8 mouse cellular contexts compared by ENCODE assay signal in the genomic region with DNA sequence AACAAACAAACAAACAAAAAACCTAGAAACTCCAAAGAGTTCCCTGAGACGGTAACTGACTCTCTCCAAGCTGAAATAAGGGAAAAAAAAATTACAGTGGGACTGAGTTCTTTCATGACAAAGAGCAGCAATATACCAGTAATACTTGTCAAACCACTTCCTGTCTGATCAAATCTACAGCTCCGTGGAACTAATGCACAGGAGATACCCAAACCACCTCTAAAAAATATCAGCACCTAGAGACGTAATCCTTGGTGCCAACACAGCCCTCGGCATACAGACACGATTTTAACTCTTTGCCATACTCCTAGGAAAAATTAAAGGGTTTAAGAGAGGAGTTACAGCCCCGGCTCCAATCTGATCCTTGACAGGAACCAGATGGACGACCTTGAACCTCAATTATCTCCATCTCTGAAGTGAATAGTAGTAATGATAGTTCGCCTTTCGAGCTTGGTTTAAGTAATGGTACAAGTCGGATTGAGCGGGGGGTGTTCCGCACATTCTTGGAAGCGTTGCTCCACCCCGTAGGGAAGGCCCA. TPM values are rescaled to one million over a fixed set of nuclear protein-coding genes. Genes with fewer than 3 reads are reported as not detected.
DNase-seq lines count a peak whose midpoint lies in the region; ATAC-seq and TF ChIP-seq lines count a peak whose summit lies in the region.

No protein-coding gene starts in this region.

- ATAC-seq in heart, embryonic 11.5 days (replicated peaks; ENCODE audit: insufficient number of reproducible peaks, low FRiP score, low TSS enrichment), result no peak
- no peak for ATAC-seq in forebrain, embryonic 15.5 days (replicated peaks)
- no peak for ATAC-seq in liver, postnatal 0 days

- no peak; the same call in 1 of the 2 replicates for TF ChIP-seq EP300 in liver, postnatal 0 days (IDR thresholded peaks at IDR 0.05; ENCODE audit: low read depth)

- 5% methylated on average over 14 of the region's 14 CpGs for WGBS in heart, embryonic 11.5 days (ENCODE audit: insufficient replicate concordance)
- 9% methylated on average over 14 of the region's 14 CpGs for WGBS in forebrain, embryonic 15.5 days
- WGBS in liver, postnatal 0 days (ENCODE audit: insufficient replicate concordance), result 3% methylated on average over 14 of the region's 14 CpGs

- no peaks in the 10 kb centered on the region for H3K27me3 ChIP-seq in heart, embryonic 11.5 days (ENCODE audit: control insufficient read depth, insufficient read depth, low read length)
- H3K27me3 ChIP-seq in forebrain, embryonic 15.5 days, result no peaks in the 10 kb centered on the region
- no peaks in the 10 kb centered on the region for H3K27me3 ChIP-seq in liver, postnatal 0 days (ENCODE audit: insufficient read depth, low read length)

- peak overlapping the region; percentile 84 for H3K4me2 ChIP-seq in heart, embryonic 11.5 days
- peak overlapping the region; percentile 74 for H3K4me2 ChIP-seq in forebrain, embryonic 15.5 days (replicated peaks)
- H3K4me2 ChIP-seq in liver, postnatal 0 days (ENCODE audit: low read depth, low read length), result peak overlapping the region; percentile 83

- H3K4me1 ChIP-seq in heart, embryonic 11.5 days (ENCODE audit: control insufficient read depth, insufficient read depth, low read length), result peaks cover 6% of the 10 kb centered on the region; the same call in 1 of the 2 replicates
- peaks cover 24% of the 10 kb centered on the region for H3K4me1 ChIP-seq in forebrain, embryonic 15.5 days
- peaks cover 16% of the 10 kb centered on the region for H3K4me1 ChIP-seq in liver, postnatal 0 days (ENCODE audit: insufficient read depth)

- TF ChIP-seq CTCF in liver, postnatal 0 days (IDR thresholded peaks at IDR 0.05; ENCODE audit: low read depth), result no peak

- H3K36me3 ChIP-seq in heart, embryonic 11.5 days (ENCODE audit: control insufficient read depth, insufficient read depth, low read length), result peaks cover 6% of the 10 kb centered on the region
- H3K36me3 ChIP-seq in forebrain, embryonic 15.5 days, result peaks cover 22% of the 10 kb centered on the region
- H3K36me3 ChIP-seq in liver, postnatal 0 days (replicated peaks; ENCODE audit: insufficient read depth, low read length), result peaks cover 14% of the 10 kb centered on the region

- DNase-seq in heart, adult 9 months (ENCODE audit: low spot score in 2 of 2), result no peak
- peak; percentile 16 to 28 for DNase-seq in CD8-positive naive resting alpha-beta T cell, adult 2 months (ENCODE audit: low read depth in 2 of 2, low spot score in 2 of 2)
- no peak for DNase-seq in liver, postnatal 0 days
- no peak for DNase-seq in gastrocnemius, postnatal 14 days
- DNase-seq in gastrocnemius, adult 8-10 months (ENCODE audit: low spot score in 2 of 2), result no peak
- DNase-seq in kidney, postnatal 10 days, result no peak

- H3K9ac ChIP-seq in heart, embryonic 11.5 days (ENCODE audit: low read depth, low read length), result peak overlapping the region; percentile 97
- peak overlapping the region; percentile 92 for H3K9ac ChIP-seq in forebrain, embryonic 15.5 days (replicated peaks)
- H3K9ac ChIP-seq in liver, postnatal 0 days (replicated peaks), result peak overlapping the region; percentile 97

- peak overlapping the region; percentile 98 for H3K27ac ChIP-seq in heart, embryonic 11.5 days (ENCODE audit: low read depth, low read length)
- peak overlapping the region; percentile 85 for H3K27ac ChIP-seq in forebrain, embryonic 15.5 days (replicated peaks)
- H3K27ac ChIP-seq in liver, postnatal 0 days (ENCODE audit: low read depth), result peak overlapping the region; percentile 99

- H3K9me3 ChIP-seq in heart, embryonic 11.5 days (replicated peaks; ENCODE audit: control insufficient read depth, low read length), result no peaks in the 10 kb centered on the region
- no peaks in the 10 kb centered on the region for H3K9me3 ChIP-seq in forebrain, embryonic 15.5 days
- H3K9me3 ChIP-seq in liver, postnatal 0 days (ENCODE audit: low read length), result no peaks in the 10 kb centered on the region

- peak overlapping the region; percentile 94 for H3K4me3 ChIP-seq in heart, embryonic 11.5 days (ENCODE audit: low read depth, low read length)
- H3K4me3 ChIP-seq in forebrain, embryonic 15.5 days, result peak overlapping the region; percentile 73
- H3K4me3 ChIP-seq in liver, postnatal 0 days (ENCODE audit: low read depth, low read length), result peak overlapping the region; percentile 88

- intact Hi-C loops in gastrocnemius, postnatal 14 days (cut with DNase I; ENCODE audit: low total_unique reads), result no loop called here

RNA-seq across cellular contexts. Expression of gene Dnase1l2, which starts 11.4 kb away (rescaled TPM):
- polyA plus RNA-seq in heart, embryonic 11.5 days (2014; fragmentation: Nextera tagmentation; extraction: Ambion mirVana), result 0.86 and 1.6 TPM in 2 replicates
- polyA plus RNA-seq in forebrain, embryonic 15.5 days (2015; fragmentation: Nextera tagmentation; extraction: Ambion mirVana), result 5.7 and 6.6 TPM in 2 replicates
- 0.22 and 0.35 TPM in 2 replicates for polyA plus RNA-seq in liver, postnatal 0 days (2015; fragmentation: Nextera tagmentation; extraction: Ambion mirVana)
- total RNA-seq in gastrocnemius, postnatal 14 days (2021), result under 1 TPM; 0.76 to 0.89 TPM
- 1 to 10 TPM in 1 of 4 experiments, under 1 TPM in 3; 0.15 to 1.0 (median 0.79) TPM for total RNA-seq in gastrocnemius, adult 8-10 months (2022)

RNA-seq across cellular contexts. Expression of gene E4f1, which starts 15.8 kb away (rescaled TPM):
- polyA plus RNA-seq in heart, embryonic 11.5 days (2014; fragmentation: Nextera tagmentation; extraction: Ambion mirVana), result 14.0 and 17.6 TPM in 2 replicates
- polyA plus RNA-seq in forebrain, embryonic 15.5 days (2015; fragmentation: Nextera tagmentation; extraction: Ambion mirVana), result 44.0 and 44.9 TPM in 2 replicates
- polyA plus RNA-seq in liver, postnatal 0 days (2015; fragmentation: Nextera tagmentation; extraction: Ambion mirVana), result 4.5 and 6.4 TPM in 2 replicates
- 10 to 100 TPM in 1 of 2 experiments, 1 to 10 TPM in 1; 8.5 to 10.2 TPM for total RNA-seq in gastrocnemius, postnatal 14 days (2021)
- total RNA-seq in gastrocnemius, adult 8-10 months (2022), result 10 to 100 TPM; 13.6 to 14.6 (median 14.2) TPM

RNA-seq across cellular contexts. Expression of gene Pgp, which starts 15.9 kb away (rescaled TPM):
- polyA plus RNA-seq in heart, embryonic 11.5 days (2014; fragmentation: Nextera tagmentation; extraction: Ambion mirVana), result 75.8 and 77.2 TPM in 2 replicates
- 51.0 and 54.0 TPM in 2 replicates for polyA plus RNA-seq in forebrain, embryonic 15.5 days (2015; fragmentation: Nextera tagmentation; extraction: Ambion mirVana)
- 35.6 and 40.9 TPM in 2 replicates for polyA plus RNA-seq in liver, postnatal 0 days (2015; fragmentation: Nextera tagmentation; extraction: Ambion mirVana)
- 10 to 100 TPM; 44.6 TPM for total RNA-seq in gastrocnemius, postnatal 14 days (2021)
- 10 to 100 TPM; 55.1 to 60.3 (median 60.2) TPM for total RNA-seq in gastrocnemius, adult 8-10 months (2022)

RNA-seq across cellular contexts. Expression of gene Bricd5, which starts 19.4 kb away (rescaled TPM):
- polyA plus RNA-seq in heart, embryonic 11.5 days (2014; fragmentation: Nextera tagmentation; extraction: Ambion mirVana), result 0.21 and 0.42 TPM in 2 replicates
- 0.40 TPM in 1 of 2 replicates, not detected in the other for polyA plus RNA-seq in forebrain, embryonic 15.5 days (2015; fragmentation: Nextera tagmentation; extraction: Ambion mirVana)
- not detected in 2 replicates for polyA plus RNA-seq in liver, postnatal 0 days (2015; fragmentation: Nextera tagmentation; extraction: Ambion mirVana)
- total RNA-seq in gastrocnemius, postnatal 14 days (2021), result under 1 TPM in 1 of 2 experiments, not detected in 1; 0.31 TPM
- total RNA-seq in gastrocnemius, adult 8-10 months (2022), result not detected

RNA-seq across cellular contexts. Expression of gene Mlst8, which starts 24.6 kb away (rescaled TPM):
- 17.5 and 20.9 TPM in 2 replicates for polyA plus RNA-seq in heart, embryonic 11.5 days (2014; fragmentation: Nextera tagmentation; extraction: Ambion mirVana)
- polyA plus RNA-seq in forebrain, embryonic 15.5 days (2015; fragmentation: Nextera tagmentation; extraction: Ambion mirVana), result 35.2 and 36.4 TPM in 2 replicates
- 6.2 and 8.1 TPM in 2 replicates for polyA plus RNA-seq in liver, postnatal 0 days (2015; fragmentation: Nextera tagmentation; extraction: Ambion mirVana)
- total RNA-seq in gastrocnemius, postnatal 14 days (2021), result 10 to 100 TPM; 10.7 to 11.6 TPM
- 10 to 100 TPM in 2 of 4 experiments, 1 to 10 TPM in 2; 8.2 to 11.3 (median 9.6) TPM for total RNA-seq in gastrocnemius, adult 8-10 months (2022)

Comparison
In these comparisons a context has a peak if more than half of its experiments do, and no peak if none do; other contexts are left out.
1. DNase-seq: peak in CD8-positive naive resting alpha-beta T cell, adult 2 months (2 of 2); none in heart, adult 9 months (0 of 2), liver, postnatal 0 days (single experiment), gastrocnemius, postnatal 14 days (single experiment), gastrocnemius, adult 8-10 months (0 of 2) and kidney, postnatal 10 days (single experiment).
2. Peak in every context shown above with its lines, with median percentiles within 50 percentile points of each other: H3K27ac ChIP-seq, H3K4me2 ChIP-seq, H3K4me3 ChIP-seq and H3K9ac ChIP-seq.